Mouse (Mus musculus): ENCODE data around the gene Ulk4. TPM values are rescaled to one million over a fixed set of nuclear protein-coding genes. Genes with fewer than 3 reads are reported as not detected.
"Not testable (repeated sequence)": the region's sequence is repeated elsewhere in the genome, so short reads cannot be mapped to it uniquely, and the experiment has no call there.

The Ulk4 gene
- total RNA-seq, 2 experiments from 2014 or later = 7.7 to 9.6 TPM

DNA sequence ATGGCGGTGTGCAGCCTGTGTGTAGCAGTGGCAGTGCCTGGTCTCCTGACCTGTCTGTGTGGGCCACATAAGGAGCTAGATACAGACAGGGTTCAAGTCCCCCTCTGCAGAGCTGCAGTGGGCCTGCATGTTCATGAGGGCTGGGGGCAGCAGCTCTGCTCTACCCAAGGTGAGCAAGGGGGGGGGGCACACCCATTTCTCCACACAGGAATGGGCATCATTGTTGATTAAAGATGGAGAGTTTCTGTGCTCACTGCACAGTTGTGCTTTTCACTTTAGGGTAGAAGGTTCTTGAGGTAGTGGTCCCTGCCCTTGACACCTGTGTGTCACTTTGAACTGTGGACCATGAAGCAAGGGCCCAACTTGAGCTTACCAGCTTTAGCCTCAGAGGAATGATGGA is 328.2 kb downstream of the Ulk4 start:
- DNase-seq (ENCODE audit: low spot score in 2 of 2) = no peak

DNA sequence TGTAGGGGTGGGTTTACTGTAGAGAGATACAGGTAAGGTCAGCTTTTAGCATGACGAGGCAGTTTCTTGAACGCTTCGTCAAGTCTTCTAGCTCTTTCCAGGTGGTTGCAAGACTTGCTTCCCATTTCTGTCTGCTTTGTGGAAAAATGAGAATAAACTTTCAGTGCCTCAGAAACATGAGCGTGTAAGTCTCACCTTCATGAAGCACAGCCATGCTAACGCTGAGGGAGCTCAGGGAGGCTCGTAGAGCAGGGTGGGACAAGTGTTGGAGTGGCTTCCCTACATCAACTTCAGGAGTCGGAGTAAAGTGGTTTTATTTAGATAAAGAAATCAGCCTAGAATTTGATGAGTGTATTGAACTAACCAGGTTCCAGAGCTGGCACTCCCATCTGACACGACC is 330.9 kb downstream of the Ulk4 start:
- DNase-seq (ENCODE audit: low spot score in 2 of 2) = no peak

DNA sequence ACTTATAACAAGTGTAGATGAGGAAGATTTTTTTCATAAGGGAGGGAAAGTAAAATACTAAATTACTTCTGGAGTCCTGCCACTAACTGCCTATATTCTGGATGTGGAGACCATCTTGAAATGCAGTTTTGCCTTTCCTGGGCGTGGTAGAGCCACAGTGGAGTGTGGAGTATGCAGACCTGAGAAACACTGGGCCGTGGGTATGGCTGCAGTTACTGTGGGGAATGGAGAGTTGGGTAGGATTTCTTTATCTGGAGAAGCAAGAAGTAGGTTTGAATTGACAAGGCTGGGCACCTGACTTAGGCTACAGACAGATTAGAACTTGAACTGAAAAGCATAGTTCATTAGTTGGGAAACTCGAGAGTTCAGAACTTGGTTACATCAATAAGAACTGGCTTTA is 332.8 kb downstream of the Ulk4 start:
- DNase-seq (ENCODE audit: low spot score in 2 of 2) = no peak

DNA sequence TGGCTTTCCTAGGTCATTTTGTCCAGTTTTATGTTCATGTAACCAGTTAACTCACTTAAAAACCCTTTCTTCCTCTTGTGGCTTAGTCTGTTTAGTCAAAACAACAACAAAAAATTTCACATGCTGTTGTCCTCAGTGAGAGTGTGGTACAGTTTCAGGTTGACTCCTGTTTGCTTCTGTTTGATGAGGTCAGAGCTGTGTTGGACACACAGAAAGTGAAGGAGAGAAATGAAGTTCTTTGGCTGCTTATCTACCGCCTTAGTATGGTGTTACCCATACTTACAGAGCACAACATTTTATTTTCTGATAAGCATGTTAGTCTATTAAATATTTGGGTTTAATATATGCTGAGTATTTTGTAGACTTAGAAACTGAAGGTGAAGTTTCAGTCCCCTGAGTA is 333.2 kb downstream of the Ulk4 start:
- DNase-seq (ENCODE audit: low spot score in 2 of 2) = no peak

DNA sequence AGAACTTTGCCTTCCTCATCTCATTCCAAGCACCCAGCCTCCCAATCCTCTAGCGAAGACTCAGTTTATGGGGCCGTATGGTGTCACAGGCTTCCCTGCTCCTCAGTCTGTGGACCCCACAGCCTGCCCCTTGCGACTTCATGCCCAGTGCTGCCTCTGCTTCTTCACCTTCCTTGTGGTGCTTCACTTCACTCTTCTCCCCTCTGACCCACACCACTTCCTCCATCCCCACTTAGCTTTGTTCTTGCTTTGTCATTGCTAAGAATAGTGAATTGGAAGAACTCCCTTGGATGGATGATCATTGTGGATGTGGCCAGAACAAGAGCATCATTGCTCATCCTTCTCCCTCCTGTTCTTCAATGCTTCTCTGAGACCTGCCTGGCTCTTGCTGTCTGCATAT is 336.1 kb downstream of the Ulk4 start:
- no peak for DNase-seq (ENCODE audit: low spot score in 2 of 2)

DNA sequence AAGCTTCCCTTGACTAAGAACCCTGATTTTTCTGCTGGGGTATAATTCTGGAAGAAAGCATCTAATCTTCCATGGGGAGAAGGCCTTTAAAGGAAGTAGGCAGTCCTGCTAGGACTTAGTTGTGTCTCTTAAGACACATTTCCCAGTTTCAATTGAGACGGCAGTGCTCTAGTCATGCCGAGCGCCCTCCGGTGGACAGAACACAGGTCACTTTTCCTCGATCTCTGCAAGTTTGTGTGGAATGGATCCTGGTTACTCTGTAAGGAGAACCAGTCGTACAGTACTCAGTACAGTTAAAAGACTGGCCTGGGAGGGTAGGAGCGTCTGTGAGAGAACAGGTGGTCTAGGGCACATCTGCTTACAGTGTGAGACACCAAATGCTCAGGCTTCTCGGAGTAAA is 340.6 kb downstream of the Ulk4 start:
- peak; percentile 73 to 75 for DNase-seq (ENCODE audit: low spot score in 2 of 2)

DNA sequence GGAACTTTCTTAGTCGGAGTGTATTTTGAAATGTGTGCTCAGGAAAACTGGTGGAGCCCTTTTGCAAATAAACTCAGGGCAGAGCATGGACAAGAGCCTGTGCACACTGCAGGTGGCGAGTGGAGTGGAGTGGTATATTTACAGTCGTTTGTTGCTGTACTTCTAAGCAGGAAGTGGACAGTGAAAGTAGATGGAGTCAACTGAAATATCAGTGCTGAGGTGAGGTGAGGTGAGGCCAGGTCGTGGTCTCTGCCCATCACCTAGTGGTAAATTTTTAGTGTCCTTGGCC is 341.4 kb downstream of the Ulk4 start:
- DNase-seq (ENCODE audit: low spot score in 2 of 2) = no peak

DNA sequence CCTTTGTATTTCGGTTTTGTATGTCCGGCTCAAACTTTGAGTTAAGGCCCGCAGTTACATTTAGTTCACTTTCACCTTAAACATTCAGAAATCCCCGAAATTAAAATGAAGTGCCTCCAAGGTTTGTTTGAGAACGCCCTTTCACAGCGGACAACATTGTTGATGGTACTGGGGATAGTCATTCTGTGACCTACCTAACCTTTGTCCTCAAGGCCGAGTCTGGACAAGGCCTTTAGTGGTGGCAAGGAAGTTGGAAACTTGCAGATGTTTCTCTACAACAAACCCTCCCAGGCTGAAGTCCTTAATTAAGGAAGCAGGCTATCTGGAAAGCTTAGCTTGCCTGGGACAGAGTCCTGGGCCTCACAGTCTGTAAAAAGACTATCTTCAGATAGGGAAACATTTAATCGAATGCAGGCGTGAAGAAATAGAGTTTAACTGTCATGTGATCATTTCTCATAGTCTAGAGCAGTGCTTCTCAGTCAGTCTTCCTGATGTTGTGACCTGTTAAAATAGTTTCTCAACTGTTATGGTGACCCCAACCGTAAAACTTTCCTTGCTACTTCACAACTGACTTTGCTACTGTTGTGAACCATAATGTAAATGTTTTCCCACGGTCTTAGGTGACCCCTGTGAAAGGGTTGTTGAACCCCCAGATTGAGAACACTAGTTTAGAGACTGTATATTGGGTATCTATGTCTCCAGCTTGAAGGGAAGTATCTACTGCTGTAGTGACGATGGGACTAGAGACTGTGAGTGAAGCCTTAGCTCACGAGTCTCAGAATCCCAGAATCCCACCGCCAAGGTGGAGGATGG is 342.0 kb downstream of the Ulk4 start:
- DNase-seq (ENCODE audit: low spot score in 2 of 2) = no peak

DNA sequence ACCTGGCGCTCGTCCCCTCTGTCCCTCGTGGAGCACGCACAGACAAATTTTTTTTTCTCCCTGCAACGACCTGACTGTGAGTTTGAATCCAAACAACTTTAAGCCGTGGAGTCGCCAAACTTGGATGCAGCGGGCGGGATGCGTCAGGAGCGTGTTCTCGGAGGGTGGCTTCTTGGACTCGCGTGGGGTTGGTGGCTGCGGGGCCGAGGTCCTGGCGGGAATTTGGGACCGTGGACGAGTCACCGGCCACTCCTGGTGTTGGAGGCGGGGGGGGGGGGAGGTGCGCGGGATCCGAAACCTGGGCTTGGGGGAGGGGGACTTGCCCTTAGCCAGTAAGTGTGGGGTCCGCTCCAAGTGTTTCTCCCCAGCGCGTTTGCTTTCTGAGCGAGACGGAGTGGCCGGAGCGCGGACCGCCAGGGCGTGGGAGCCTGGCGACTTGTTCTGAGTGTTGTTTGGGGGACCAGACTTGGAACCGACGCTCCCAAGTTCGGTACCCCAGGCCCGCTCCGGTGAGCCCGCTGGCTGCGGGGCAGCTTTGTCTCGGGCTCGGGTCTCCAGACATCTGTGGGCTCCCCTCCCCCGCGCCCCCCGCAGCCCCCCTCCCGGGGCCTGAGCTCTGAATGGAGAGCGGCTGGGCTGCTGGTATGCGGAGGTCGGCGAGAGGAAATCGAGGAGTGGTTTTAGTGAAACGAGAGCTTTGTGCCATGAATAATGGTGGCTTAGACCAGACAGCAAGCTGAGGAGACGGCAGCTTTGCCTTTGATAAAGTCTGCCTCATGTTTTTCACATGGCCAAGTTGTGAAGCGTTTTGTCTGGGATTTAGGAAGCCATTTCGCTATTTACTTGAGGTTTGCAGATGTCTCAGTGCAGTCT is 342.9 kb downstream of the Ulk4 start:
- DNase-seq (ENCODE audit: low spot score in 2 of 2) = peak; percentile 43 to 67

DNA sequence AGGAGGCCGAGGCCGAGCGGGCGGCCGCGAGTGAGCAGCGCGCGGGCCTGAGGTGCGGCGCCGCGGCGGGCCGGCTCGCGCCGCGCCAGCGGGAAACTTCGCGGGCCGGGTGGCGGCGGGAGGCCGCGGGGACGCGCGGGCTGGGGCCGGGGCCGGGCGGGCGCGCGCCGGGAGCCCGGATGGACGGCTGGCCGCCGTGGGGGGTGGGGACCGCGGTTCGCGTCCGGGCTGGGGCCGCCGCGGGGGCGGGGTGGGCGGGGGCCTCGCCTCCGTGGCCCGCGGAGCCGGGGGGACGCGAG is 343.5 kb downstream of the Ulk4 start:
- no peak for DNase-seq (ENCODE audit: low spot score in 2 of 2)

DNA sequence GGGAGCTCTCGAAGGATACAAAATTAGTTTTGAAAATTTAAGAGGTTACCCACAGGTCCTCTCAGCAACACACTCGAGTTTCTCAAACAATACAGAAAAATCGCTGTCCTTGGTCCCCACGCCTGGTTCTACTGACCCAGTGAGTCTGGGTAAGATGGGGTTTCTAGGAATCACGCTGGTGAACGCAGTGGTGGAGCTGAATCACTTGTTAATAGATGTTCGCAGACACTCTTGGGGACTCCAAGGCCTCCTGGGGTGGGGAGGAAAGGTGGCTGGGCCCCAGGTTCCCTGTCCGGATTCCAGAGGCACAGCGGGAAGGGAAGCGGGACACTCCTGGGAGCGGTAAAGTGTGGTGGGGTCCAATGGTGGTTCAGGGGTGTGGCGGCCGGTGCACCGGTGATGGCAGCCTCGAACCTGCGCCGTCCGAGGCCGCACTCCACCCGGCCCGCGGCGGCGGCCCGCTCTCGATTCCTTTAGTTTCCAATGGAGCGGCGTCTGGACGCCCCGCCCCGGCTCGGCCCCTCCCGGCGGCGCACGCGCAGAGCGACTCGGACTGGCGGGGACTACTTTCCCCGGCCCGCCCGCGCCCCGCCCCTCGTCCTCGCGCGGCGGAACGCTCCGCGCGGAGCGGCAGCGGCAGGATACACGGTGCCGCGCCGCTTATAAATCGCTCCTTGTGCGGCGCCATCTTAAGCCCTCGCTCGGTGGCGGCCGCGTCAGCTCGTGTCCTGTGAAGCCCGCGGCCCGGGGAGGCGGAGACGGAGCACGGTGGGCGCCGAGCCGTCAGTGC is 344.0 kb downstream of the Ulk4 start:
- DNase-seq (ENCODE audit: low spot score in 2 of 2) = peak; percentile 97 to 99

DNA sequence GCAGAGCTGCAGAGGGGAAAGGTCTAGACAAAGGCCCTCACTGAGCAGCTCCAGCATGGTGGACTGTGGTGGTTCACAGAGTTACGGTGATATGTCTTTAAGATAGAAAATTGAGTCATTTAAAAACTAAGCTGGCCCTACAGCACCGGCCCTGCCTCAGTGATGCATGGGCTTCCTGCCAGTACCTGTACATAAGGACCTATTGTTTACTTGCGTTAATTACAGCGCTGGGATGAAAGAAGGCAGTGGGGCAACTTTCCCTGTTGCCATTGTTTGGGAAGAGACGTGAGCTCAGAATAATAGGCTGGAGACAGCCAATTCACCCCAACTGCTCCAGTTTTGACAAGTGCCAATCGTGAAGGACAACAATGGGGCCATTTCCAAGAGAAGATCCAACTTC is 344.6 kb downstream of the Ulk4 start:
- no peak for DNase-seq (ENCODE audit: low spot score in 2 of 2)

DNA sequence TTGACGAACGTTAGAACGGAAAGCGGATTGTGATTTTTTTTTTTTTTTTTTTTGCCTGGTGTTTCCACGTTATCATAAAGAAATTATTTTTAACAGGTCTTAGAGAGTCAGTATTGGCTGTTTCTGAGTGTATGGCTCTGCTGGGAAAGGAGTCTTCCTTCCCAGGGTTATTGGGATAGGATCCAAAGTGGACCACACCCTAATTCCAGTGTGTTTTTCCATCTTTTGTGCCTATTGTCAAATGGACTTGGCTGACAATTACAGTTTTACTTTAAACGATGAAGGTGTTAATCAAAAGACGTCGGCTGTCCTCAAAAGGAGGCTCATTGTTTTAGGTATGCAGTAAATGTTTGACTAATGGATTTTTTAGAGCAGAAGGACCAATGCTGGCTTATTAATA is 346.2 kb downstream of the Ulk4 start:
- DNase-seq (ENCODE audit: low spot score in 2 of 2) = no peak

DNA sequence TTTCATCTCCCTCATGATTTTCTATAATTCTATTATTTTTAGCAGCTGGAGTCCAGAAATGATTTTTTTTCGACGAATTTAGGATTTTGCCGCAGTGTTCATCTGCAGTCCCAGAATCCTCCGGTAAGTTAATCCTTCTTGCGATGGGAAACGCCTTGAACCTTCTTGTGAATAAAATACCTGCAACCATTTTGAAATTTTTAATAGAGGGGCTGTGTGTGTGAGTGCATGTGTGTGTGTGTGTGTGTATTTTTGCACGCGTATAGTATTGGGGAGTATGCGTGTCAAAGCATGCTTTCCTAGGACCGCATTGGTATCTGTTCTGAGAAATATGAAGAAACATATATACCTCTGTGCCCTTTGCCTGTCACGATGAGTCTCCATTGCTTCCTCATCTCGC is 347.0 kb downstream of the Ulk4 start:
- no peak for DNase-seq (ENCODE audit: low spot score in 2 of 2)

DNA sequence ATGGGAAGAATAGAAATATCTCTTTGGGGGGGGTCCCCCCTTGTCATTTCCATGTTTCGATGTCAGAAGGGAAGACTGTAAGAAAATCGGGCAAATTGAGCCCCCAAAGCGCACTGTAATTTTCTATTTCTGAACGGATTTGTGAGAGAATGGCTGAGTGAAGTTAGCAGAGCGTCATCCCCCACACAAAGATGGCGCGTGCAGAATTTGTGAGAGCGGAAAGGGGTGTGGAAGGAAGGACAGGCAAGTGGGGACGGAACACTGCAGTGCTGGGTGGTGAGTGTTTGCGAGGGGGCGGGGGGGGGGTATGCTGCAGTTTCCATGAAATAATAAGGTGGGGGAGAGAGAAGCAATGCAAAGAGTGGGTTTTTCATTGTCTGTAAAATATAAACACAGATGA is 347.9 kb downstream of the Ulk4 start, which contains the start of gene Ctnnb1:
TSS of gene Ctnnb1 (plus strand) at position 136 of the 400 bp plus-strand sequence.
- DNase-seq (ENCODE audit: low spot score in 2 of 2) = no peak

DNA sequence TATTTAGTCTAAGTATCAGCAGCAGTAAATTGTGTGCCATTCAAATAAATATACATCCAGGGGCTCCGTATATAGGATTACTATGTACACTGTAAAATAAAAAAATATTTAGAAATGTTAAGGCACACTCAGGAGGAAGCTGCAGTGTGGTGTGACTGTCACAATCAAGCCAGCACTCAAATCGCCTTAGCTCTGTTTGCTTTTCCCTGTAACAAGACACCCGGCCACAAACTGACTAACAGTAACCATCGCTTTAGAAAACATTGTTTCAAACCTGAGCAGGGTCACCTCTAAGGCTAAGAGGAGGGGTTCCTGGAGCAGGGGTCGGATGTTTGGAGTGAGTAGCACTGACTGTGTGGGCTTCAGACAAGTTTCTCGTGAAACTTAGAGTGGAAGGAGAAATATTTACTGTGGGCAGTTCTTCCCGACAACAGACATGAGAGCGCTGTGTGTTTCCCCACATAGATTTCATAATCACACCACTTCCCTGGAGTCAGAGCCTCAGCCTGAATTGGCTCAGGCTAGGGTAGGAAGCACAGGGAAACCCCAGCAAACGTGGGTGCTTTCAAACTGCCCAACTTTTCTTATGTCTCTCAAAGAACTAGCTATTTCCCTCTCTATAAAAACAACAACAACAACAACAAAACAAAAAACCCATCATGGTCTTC is 349.9 kb downstream of the Ulk4 start:
- no peak for DNase-seq (ENCODE audit: low spot score in 2 of 2)

DNA sequence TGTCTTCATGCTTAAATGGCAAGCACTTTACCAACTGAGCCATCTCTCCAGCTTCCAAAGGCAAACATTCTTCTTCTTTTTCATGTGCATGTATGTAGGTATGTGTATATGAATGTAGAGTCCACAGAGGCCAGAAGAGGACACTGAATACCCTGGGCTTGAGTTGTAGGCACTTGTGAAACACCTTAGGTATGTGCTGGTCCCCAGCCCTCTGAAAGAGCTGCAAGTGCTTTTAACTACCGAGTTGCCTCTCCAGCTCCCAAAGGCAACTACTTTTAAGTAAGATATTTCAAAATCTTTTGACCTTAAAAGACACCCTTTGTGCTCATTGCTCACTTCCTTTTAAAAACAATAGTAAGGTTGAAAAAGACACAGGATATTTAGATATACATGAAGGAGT is 350.9 kb downstream of the Ulk4 start:
- no peak for DNase-seq (ENCODE audit: low spot score in 2 of 2)

DNA sequence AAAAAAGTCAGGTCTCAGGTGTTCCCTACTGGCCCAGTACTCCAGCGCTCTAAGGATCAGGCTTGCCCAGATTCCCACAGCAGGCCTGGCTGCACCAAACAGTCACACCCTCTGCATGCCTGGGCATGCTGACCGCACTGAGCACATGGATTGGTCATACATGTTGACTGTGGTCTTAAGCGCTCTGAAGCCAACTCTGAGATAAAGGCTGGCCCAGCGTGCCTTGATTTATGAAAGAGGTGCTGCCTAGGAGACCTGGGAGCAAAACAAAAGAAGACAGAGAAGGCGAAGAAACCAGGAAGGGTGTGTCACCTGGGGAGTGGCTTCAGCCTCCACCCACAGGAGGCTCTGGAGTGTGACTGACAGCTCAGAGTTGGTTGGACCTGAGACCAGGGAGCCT is 357.9 kb downstream of the Ulk4 start:
- no peak for DNase-seq (ENCODE audit: low spot score in 2 of 2)

DNA sequence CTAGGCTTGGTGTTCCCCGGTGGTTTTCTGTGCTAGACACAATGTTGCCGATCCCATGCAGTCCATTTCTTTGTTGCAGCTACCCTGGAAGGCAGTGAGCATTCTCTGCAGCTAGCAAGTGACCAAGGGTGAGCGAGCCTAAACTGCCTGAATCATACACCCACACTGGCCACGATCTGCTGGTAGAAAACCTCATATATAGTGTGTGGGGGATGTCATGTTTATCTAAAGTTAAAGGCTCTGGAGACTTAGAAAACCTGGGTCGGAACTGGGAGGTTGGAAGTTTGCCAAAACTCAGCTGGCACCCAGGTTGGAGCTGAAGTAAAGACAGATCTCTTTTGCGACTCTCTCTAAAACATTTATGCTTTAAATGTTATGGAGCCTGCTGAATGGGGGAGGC is 358.4 kb downstream of the Ulk4 start:
- DNase-seq (ENCODE audit: low spot score in 2 of 2) = no peak

DNA sequence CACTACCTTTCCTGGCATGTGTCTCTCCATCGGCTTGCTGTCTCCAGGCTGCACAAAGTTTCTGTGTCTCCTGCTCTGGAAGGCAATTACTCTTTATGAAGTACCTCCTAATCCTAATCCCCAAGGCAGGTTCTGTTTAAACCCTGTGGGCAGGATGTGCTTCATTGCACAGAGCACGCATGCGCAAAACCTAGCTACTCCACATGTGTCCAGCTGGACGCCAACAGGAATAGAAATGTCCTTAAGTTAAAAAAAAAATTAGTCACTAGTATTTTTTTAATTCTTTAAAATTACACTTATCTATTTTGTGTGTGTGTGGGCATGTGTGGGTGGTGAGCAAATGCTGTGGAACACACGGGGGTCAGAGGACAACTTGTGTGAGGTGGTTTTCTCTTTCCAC is 358.8 kb downstream of the Ulk4 start:
- DNase-seq (ENCODE audit: low spot score in 2 of 2) = no peak

DNA sequence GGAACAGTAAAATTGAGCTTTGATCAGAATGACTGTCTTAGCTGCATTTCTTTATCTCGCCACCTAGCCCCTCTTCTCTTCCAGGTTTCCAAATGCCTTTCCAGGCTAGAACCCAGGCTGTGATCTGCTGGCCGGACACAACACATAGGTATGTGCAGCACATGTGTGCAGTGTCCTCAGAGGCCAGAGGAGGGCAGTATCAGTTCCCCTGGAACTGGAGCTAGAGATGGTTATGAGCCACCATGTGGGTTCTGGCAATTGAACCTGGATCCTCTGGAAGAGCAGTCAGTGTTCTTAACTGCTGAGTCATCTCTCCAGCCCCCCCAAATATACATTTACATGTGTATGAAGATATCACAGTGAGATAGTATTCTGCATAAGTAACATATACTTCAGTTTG is 359.4 kb downstream of the Ulk4 start:
- DNase-seq (ENCODE audit: low spot score in 2 of 2) = not testable (repeated sequence)
